Mouse (Mus musculus): ENCODE data around the gene Nras.

Gene Nras

DNA sequence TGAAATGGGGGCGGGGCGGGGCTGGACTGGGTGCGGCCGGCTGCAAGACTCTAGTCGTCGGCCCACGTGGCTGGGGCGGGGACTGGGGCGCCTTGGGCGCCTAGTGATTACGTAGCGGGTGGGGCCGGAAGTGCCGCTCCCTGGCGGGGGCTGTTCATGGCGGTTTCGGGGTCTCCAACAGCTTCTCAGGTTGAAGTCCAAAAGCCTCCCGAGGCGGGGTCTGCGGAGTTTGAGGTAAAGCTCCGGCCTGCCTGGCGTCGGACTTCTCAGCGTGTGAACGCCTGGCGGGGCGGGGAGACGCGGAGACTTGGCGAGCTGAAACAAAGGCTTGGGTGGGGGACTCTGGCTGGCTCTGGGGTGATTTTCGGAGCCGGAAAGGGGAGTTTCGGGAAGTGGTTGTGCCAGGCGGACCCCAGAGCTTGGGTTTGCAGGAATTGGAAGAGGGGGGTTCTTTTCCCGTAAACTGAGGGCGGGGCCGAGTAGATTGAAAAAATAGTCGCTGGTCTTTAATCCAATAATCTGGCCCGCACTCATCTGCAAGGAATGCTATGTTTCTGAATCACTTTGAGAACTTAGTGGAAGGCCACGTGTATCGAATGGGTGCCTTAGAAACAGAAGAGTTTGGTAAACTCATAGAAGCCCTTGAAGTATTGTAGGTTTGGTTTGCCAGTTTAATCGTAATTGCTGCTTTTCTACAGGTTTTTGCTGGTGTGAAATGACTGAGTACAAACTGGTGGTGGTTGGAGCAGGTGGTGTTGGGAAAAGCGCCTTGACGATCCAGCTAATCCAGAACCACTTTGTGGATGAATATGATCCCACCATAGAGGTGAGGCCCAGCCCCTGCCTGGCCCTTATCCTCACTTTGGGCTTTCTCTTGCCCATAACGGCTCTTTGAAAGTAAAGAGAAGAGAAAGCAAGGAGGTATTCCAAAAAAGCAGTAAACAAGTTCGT lies at the start of gene Nras:
Gene Nras, plus strand, starts transcription at position 79 of the 951 bp plus-strand sequence.
- peak; percentile 94 for DNase-seq (ENCODE audit: low read depth, low spot score)

DNA sequence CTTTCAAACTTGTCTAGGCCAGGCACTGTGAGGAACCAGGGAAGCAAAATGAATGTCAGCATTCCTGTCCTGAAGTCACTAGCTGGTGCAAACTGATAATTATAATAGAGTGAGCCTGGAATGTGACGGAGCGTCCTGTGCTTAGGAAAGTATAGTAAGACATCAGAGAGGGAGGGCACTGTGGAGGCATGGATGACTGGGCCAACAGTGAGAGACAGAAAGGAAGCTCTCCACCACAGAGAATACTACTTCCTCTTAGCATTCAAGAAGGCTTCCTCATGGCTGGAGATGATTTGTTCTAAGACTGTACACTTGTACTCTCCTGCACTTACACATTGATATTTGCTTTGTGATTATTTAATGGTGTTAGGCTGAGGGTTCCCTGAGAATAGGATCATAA lies 40.7 kb upstream of the Nras start:
- DNase-seq (ENCODE audit: low read depth, low spot score), result peak; percentile 74

DNA sequence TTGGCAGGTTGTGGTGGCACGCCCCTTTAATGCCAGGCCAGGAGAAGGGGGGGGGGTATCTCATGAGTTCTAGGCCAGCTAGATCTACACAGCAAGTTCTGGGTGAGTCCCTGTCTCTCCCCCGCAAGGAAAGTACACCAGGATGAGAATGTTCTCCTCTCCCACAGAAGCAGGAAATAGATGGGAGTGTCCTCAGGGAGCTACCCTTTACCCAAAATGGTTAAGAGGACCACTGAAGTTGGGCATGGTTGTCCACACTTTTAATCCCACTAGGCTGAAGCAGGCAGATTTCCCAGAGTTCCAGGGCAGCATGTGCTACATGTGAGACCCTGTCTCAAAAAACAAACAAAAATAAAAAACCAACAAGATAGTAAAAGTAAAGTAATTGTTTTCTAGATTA lies 38.6 kb upstream of the Nras start:
- peak; percentile 31 for DNase-seq (ENCODE audit: low read depth, low spot score)

DNA sequence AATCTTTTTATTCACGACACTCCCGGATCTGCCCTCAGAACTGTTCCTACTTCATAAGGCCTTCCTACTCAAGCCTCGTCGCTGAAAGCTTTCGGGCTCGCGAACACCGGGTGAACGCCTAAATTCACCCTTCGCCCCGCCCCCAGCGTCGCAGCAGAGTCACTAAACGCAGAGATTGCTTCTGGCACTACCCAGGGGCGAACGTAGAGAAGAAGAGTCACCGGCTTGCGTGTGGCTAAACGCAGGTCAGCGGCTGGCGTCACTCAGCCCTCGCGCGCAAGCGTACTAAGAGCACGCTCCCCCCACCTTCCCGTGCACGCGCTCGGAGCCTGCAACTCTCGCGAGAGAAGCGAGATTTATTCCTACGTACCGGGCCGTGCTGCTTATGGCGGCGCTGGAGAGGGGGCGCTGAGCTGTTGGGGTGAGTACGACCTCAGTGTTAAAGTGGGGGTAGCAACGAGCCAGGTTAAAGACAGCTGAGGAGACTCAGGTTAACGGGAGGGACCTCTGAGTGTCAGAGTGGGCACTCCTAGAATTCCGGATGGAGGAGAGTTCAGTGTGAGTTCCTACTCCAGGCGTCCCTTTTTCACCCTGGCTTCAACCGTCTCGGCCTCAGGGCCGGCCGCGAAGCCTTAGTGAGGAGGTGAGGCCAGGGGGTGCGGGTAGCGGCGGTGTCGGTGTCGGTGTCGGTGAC lies 37.7 kb upstream of the Nras start, which contains the start of gene Csde1:
Gene Csde1, plus strand, starts transcription at position 178 of the 694 bp plus-strand sequence.
- peak; percentile 99 for DNase-seq (ENCODE audit: low read depth, low spot score)

DNA sequence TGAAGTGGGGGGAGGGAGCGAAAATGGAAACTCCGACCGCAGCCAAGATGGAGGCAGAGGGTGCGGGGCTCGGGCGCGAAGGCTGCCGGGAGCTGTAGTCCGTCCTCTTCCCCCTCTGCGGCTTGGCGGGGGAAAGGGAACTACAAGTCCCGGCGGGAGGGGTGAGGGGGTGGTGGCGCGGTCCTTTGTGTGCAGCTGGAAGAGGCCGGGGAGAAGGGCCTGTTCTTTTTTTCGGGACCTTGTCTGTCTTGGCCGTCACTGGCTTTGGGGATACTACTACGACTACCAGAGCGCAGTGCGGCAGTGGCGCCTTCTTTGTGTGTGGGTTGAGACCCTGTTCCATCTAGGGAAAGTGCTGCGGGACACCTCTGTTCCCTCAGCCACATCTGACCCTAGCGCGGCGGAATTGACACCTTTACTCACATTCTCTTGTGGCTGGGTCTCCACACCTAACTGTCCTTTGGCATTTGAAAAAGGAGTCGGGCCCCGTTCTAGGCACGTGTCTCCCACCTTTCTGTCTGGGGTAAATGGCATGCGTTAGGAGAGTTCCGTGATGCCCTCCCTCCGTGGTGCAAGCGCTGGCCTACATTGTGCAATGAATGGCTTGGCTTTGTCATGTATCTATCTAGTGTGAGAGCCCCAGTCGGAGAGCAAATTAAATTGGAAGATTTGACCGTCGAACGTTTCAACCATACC lies 37.0 kb upstream of the Nras start:
- peak; percentile 93 for DNase-seq (ENCODE audit: low read depth, low spot score)

DNA sequence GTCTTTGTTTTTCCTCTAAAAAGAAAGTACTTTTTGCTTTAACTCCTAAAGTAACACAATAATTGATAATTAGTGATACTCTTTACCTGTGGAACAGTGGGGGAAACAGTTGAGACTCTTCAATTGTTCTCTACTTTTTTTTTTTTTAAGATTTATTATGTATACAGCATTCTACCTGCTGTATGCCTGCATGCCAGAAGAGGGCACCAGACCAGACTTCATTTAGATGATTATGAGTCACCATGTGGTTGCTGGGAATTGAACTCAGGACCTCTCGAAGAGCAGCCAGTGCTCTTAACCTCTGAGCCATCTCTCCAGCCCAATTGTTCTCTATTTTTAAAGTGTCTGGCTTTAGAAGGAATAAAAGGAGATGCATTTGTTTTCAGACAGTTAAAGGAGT lies 31.9 kb upstream of the Nras start:
- peak; percentile 51 for DNase-seq (ENCODE audit: low read depth, low spot score)

DNA sequence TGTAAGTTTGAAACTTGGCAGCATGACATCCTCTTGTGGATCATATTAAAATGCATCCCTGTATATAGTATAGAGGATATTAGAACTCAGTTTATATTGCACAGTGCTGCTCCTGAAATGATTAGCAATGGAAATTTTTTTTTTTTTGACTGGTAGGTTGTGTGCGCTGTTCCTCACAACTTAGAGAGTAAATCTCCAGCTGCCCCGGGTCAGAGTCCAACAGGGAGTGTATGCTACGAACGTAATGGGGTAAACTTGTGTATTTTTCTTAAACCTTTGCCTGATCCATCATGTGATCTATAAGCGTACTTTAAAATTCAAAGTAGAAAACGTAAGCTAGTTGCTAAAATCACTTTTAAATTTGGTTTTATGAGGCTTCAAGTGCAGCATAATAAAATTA lies 17.8 kb upstream of the Nras start:
- DNase-seq (ENCODE audit: low read depth, low spot score), result no peak

DNA sequence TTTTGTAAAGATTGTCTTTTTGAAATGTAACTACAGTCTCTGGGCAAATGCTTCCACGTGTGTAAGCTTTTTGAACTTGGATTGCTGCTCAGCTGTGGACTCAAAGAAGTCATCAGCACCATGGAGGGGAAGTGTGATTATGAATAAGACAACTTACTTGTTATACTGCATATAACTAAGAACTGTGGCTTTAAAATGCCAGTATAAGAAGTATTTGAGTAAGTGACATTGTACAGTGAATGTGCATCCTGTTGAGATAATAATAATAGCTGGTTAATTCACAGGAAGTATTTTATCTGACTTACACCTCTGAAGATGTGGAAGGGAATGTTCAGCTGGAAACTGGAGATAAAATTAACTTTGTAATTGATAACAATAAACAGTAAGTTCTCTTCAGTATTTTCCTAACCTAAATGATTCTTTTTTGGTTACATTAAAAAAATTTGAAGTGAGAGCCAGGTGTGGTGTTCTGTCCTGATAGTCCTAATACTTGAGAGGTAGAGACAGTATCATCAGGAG lies 17.2 kb upstream of the Nras start:
- DNase-seq (ENCODE audit: low read depth, low spot score), result no peak

DNA sequence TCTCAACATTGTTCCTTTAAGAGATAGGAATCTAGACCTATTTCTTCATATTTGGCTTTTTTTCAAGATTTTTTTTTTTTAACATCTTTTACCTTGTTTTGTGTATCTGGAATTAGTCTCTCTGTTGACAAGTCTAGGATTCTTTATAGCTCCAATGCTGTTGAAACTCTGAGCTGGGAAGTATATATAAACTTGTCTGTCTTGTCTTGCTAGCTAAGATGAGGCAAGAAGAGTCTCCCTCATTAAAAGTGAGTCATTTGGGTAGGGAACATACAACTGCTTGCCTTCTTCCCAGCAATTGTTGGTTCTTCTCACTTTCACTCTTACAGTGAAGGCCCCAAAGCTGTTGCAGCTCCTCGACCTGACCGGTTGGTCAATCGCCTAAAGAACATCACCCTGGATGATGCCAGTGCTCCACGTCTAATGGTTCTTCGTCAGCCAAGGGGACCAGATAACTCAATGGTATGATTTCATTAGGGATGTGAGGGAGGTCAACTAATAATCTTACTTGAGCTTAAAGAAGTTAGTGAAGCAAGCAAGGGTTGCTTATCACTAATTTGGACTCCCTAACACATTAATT lies 2.0 kb upstream of the Nras start:
- DNase-seq (ENCODE audit: low read depth, low spot score), result no peak

DNA sequence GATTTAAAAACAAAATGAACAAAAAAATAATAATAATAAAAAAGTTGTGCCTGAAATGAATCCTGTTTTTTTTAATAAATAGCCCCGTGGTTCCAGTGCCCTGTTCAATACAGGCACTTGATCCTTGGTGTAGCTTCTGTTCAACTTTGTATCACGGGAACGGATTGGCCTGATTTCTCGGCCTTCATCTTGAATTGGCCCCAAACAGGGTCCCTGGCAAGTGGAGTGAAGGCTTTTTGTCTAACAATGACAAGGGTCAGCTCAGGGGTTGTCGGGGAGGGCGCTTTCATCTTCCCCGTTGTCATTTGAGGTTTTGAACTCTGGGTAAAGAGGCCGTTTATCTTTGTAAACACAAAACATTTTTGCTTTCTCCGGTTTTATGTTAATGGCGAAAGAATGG lies 333 bp upstream of the Nras start:
- no peak for DNase-seq (ENCODE audit: low read depth, low spot score)

DNA sequence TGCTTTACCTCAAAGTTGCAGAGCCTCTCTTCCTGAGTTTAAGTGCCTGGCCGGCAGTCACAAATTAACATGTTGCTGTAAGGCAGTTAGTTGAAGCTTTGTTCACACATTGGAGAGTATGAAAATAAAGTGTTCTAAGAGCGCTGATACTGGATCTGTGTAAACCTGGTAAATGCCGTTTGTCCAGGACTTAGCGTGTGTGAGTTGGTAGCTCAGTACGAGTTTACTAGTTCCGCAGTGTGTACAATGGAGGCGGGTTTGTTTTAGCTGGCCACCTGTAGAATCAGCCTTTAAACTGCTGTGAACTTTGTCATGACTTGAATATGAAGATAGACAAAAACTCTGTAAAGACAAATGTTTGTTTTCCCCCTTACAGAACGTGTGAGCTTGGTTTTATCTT lies 8.8 kb downstream of the Nras start:
- DNase-seq (ENCODE audit: low read depth, low spot score), result no peak

DNA sequence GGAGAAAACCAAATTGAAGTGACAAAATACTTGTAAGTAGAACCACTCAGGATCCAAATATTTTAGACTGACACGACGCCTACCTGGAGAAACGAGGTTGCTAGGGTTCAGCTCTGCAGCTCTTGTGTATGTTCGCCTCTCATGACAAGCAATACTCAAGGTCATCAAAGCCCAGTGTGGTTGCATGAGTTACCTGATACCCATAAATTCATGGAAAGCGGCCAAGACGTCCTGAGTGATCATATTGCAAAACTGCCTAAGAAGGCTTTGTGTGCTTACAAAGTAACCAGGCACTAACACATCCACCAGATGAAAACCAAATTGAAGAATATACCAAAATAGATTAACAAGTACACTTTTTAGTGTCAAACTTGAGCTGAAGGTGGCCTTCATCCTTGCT lies 10.9 kb downstream of the Nras start:
- no peak for DNase-seq (ENCODE audit: low read depth, low spot score)

DNA sequence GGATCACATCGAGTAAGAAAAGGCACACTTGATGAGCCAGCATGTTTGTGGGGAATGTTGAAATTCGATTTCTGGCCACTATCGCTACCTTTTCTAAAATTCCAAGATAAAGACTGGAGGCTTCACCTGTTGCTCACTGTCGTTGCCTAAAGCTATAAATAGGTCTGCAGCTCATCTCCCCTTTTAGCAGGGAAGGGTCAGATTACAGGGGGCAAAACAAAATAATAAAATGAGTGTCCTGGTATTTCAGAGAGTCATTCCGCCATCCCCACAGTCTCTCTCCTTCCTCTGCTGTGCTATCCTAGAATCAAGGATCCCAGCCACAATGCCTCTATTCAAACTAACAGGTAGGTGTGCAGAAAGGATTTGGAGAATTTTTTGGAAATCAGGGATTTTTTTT lies 15.7 kb downstream of the Nras start, which contains the start of gene Ampd1:
Gene Ampd1, plus strand, starts transcription at position 244 of the 400 bp plus-strand sequence.
- DNase-seq (ENCODE audit: low read depth, low spot score), result no peak

DNA sequence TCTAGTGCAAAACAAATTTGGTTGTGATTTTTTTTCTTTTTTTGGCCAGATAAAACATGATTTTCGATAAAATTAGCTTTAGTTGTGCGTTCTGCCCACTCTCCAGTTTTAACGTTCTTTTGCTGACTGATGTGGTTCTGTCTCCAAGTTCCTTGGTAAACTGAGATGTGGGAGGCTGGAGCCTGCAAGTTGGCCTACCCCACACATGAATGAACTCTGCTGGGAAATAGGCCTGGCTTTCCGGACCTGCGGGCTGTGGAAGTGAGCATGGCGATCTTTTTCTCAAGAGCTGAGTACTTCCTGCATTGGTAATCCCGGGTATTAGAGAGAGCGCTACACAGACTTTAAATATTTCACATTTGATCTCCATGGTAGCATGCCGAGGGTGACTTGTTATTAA lies 17.8 kb downstream of the Nras start:
- DNase-seq (ENCODE audit: low read depth, low spot score), result no peak

DNA sequence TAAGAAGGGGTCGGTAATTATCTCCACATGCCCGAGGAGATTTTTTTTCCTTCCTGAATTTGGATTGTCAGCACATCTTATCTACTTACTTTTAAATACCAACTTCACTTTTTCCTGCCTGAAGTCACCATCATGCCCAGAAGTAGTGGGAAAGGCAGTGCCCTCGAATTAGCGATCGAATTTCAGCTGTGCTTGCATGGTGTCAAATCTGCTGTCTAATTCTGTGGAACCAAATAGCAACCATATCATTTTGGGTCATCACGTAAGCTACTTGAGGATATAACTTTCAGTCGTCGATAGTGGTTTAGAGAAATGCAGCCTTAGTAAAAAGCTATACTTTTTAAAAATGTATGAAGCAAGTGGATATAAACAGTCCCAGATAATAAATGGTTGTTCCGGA lies 18.4 kb downstream of the Nras start:
- no peak for DNase-seq (ENCODE audit: low read depth, low spot score)

DNA sequence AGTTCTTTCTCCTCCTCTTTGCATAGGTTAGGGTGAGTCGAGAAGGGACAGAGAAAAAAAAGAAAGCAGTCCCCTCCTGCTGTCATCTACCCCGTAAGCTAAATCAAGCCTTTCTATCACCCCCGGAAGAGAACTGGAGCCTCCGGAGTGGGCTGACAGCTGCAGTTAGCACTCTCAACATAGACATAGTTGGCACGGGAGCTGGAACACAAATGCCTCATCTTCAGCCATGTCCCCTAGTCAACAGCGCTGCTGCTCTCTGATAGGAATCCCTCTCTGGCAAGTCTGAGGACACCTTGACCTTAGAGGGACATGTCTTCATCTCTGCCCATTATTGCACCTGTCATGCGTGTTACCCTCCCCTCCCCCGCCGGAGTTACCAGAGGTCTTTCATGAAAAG lies 21.2 kb downstream of the Nras start:
- no peak for DNase-seq (ENCODE audit: low read depth, low spot score)

DNA sequence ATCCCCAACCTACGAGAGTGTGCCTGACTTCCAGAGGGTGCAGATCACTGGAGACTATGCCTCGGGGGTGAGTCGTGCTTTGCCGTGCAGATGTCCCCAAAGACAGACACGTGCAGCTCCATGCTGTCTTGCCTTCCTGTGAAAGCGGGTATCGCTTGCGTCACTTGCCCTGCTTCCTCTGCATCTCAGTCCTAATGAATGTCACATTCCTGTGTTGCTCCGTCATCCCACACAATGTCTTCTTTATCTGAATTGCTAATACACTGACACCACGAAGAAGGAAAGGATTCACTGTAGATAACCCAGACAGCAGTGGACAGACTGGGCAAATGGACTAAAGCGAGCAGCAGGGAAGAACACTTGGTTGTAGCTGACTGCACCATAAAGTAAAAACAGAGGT lies 23.0 kb downstream of the Nras start:
- DNase-seq (ENCODE audit: low read depth, low spot score), result no peak

DNA sequence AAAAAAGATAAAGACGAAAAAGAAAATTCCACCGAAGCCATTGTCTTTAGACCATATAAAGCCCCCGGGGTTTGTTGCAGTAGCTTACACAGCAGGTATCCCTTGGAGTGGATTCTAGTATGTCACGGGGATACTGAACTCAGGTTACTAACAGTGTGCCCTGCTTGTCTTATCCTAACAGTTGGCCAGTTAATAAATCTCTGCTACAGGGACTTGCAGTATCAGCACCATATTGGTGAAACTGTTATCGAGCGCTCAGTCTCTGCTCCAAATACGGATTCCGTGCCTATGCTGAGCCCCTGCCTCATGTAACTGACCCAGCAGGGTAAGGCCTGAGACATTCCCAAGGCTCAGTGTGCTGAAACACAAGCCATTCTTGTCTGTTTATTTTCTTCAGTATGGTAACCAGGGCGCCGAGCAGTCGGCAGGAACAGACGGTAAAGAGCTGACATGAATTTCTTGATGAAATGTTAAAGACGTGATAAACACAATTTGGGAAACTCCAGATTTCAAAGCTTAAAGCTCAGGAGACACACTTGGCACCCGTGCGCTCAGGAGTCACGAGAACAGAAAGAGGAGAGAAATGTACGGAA lies 23.9 kb downstream of the Nras start:
- DNase-seq (ENCODE audit: low read depth, low spot score), result no peak

DNA sequence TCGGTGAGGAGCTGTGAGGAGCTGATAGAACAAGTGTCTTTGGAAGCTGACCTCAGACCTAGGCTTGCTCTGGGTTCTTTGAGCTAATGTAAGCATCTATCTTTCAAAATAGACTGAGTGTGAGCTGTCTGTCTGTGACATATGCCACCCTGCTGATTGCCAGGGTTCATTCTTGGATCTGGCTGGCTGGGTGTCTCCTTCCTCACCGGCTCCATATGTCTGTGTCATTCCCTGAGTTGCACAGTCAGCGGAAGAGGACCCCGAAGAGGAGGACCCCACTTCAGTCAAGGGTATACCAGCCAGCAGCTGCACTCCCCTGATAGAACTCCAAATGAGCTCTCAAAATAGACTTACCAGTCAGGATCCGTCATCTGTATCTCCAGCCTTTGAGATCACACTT lies 24.7 kb downstream of the Nras start:
- no peak for DNase-seq (ENCODE audit: low read depth, low spot score)

DNA sequence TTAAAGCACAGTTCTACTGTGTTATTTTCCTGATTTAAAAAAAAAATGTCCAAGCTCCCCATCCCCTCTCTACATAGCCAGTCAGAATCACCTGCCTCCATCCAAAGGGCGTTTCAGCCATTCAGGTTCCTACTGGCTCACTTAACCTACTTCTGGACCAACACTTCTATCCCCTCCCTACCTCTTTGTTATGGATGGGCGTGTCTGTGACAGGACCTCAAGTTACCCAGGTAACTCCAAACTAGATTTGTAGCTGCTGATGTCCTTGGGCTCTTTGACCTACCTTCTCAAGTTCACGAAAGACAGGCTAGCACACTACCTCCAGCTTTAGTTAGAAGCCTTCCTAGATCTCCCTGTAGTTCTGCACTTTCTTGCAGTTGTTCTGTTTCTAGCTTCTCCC lies 27.9 kb downstream of the Nras start:
- no peak for DNase-seq (ENCODE audit: low read depth, low spot score)

DNA sequence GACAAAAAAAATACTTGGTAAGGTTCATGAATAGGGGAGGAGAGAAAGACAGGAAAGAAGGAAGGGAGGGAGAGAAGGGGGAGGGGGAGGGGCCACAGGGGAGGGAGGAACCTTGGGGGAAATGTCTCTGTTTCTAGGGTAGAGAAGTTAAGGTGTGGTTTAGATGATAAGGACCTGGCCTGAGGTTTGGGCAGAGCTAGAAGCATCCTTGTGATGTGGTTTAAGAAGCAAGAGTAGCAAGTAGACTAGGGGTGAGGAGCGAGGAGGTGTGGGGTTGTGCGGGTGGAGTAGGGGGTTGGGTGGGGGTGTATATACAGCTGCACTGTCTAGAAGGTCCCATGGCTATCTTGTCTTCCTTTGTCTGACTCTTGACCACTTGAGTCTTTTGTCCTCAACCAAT lies 33.7 kb downstream of the Nras start:
- DNase-seq (ENCODE audit: low read depth, low spot score), result no peak

All from A20 (cell line).